Mouse (Mus musculus) 3T3-L1 (cell line): ENCODE measurements at regions not wholly inside any gene's neighbourhood (a gene's known extent, or its start where the extent isn't known, plus 50 kb on each side); places are given as distances from the start of the nearest gene placed in this dataset.
"Not testable (repeated sequence)": the region's sequence is repeated elsewhere in the genome, so short reads cannot be mapped to it uniquely, and the experiment has no call there.

Source experiments
- DNase-seq: peaks from one replicate; pipeline ENCODE4 v3.0.0-alpha.2; 2015; ENCODE audit warnings: low read depth, low spot score

DNA sequence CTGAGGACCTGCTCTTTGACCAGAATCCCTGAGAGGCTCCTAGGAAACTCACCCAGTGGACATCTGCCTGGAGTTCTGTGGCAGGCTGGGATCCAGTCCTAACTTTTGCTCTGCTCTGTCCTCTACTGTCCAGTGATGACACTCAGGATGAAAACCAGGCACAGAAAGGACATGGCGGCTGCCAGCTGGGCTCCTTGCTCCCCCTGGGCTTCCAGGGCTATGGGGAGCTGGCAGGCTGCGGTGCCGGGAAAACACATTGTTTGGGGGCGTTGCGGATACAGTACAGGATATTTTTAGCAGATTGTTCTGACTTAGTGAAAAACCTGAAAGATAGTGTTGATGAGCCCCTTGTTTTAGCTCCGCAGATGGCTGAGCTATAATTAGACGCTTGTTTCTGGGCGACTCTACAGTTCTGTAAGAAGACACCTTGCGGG is 94.2 kb upstream of the Klf13 start:
- no peak for DNase-seq

GRCm38 (mm10) chr7:64030650-64031049 is 91.9 kb upstream of the Klf13 start:
- no peak for DNase-seq

DNA sequence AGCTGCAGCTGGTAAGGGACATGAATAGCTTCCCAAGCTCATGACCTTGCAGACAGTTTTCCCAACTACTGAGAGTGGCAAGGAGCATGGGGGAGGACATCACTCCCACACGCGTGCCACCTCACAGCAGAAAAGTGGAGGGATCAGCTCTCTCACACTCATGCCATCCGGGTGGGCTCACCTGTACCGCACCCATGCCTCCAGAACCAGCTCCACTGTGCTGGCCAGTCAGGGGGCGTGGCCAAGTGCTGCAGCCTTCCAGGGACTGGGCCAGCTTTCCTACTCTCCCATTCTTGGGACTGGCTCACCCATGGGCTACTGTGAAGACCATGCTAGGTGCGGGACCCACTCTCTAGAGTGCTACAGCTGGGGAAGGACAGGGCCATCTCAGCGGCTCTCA is 88.4 kb upstream of the Klf13 start:
- no peak for DNase-seq

GRCm38 (mm10) chr7:64025155-64025554 is 86.4 kb upstream of the Klf13 start:
- no peak for DNase-seq

GRCm38 (mm10) chr7:64024253-64024652 is 85.5 kb upstream of the Klf13 start:
- no peak for DNase-seq

- DNase-seq: no peak
Observed at GRCm38 (mm10) chr7:64022711-64023468, 84.2 kb upstream of the Klf13 start.

DNA sequence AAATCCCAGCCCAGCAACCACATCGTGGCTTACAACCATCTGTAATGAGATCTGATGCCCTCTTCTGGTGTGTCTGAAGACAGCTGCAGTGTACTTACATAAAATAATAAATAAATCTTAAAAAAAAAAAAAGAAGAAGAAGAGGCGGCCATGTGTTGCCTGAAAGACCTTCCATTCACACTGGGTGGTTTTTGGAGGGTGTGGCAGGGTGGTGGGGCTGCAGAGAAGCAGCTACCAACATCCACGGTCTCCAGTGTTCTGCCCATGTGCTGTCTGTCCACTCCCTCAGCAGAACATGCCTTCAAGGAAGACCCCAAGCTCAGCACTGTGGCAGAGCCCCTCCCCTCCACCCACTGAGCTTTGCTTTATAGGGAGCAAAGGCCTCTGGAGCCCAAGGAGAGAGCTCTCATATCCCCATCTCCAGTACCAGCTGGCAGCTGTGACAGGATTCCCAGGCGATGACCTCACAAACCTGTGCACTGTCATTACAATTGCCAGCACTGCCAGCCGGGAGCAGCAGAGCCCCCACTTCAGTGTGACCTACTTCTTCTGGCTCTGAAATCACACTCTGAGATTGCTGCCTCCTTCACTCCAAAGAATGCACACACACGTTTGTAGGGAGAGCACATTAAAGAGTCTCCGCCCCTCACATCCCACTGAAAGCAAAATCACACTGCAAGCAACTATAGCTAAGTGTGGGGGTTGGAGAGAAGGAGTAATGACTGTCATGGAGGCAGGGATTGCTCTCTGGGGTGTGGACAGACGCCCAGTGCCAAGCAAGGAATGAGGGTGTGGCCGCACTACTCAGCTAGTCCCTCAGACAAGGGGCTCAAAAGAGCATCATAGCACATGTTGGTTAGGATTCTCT is 82.8 kb upstream of the Klf13 start:
- peak; percentile 12 for DNase-seq

- DNase-seq: no peak
Observed at GRCm38 (mm10) chr7:64018107-64018506, 79.4 kb upstream of the Klf13 start.

DNA sequence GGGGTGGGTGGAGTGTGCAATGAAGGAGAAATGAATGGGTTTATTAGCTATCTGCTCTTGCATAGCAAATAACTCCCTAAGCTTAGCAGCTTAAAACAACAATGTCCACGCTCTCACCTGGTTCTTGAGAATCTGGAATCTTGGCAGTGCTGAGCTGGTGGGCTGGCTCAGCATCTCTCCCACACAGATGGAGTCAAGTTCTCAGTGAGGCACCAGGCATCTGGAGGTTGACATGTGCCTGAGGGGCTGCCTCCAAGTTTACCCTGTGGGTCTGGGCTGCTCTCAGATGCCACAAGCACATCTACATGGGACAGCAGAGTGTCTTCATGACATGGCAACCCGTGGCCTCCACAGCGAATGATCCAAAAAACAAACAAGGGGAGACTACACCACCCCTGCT is 78.2 kb upstream of the Klf13 start:
- no peak for DNase-seq

- not testable (repeated sequence) for DNase-seq
Observed at GRCm38 (mm10) chr7:64015136-64015535, 76.4 kb upstream of the Klf13 start.

DNA sequence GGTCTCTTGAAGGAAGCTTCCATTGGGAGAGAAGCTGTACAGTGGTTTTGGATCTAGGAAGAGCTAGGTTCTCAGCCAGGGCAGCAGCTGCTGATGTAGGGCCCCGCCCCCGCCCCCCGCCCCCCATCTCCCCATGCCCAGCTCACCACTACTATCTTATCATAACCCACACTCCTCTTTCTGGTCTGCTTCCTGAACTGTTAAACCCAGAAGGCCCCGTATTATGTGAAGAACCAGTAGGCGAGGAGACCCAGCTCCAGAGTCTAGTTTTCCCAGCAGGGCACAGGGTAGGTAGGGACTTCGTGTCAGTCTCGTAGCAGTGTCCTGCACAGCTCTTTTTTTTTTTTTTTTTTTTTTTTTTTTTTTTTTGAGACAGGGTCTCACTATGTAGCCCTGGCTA is 75.5 kb upstream of the Klf13 start:
- DNase-seq: no peak

GRCm38 (mm10) chr7:64013023-64013547 is 74.4 kb upstream of the Klf13 start:
- DNase-seq: no peak

DNA sequence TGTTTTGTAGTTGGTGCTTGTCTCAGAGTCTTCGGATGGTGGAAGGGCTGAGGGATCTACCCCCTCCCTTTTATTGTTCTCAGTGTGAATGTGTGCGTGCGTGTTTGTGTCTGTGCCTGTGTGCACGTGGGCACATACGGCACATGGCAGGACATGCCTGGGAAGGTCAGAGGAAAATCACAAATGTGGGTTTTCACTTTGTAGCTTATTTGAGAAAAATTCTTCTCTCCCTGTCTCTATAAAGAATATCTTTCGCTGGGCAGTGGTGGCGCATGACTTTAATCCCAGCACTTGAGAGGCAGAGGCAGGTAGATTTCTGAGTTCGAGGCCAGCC is 73.5 kb upstream of the Klf13 start:
- no peak for DNase-seq

- DNase-seq: peak; percentile 24
Observed at GRCm38 (mm10) chr7:64011563-64012267, 73.0 kb upstream of the Klf13 start.

DNA sequence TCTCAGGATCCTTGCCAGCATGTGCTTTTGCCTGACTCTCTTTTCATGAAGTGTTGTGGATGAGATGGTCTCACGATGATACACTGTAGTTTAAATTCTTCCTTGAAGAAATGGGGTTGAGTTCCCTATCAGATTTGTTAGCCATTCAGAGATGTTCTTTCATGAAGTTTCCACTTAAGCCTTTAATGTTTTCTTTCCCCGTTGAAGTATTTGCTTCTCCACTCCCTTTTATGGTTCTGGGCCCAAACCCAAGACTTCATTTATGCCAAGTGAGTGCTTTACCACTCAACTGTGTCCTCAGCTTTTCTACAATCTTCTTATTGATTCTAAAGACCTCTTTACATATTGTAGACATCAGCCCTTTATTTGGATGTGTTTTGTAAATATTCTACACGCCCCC is 71.9 kb upstream of the Klf13 start:
- DNase-seq: no peak

- DNase-seq: no peak
Observed at GRCm38 (mm10) chr7:64007766-64008165, 69.1 kb upstream of the Klf13 start.

- DNase-seq: no peak
Observed at GRCm38 (mm10) chr7:64006935-64007334, 68.2 kb upstream of the Klf13 start.

DNA sequence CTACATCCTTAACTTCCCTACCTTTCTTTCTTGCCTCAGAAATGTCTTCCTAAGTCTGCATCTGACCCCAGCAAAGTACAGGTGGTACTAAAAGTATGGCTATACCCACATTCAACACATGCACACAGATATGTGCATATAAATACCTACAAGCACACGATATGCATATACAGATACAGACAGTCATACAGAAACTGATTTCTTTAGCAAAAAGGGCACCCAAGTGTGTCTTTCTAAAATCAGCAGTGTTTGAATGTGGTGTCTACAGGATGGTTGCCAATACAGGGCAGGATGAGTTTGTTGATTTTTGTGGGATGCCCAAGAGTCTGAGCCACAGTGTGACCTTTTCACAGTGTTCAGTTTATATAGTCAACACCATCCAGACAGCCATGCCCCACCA is 67.0 kb upstream of the Klf13 start:
- no peak for DNase-seq

DNA sequence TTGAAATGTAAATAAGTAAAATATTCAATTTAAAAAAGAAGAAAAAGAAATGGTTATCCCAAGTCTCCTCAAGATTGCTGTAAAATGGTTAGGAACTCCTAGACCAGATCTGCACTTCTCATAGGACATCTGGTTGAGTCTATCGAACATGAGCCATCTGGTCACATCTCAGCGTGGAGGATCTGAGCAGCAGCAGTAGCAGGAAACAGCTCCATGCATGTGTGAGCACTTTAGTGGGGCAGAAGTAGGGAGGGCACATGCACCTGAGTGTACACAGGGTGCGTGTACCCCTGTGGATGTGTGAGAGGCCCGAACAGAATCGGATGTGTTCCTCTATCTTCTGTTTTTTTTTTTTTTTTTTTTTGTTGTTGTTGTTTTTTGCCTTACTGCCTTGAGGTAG is 65.2 kb upstream of the Klf13 start:
- no peak for DNase-seq

DNA sequence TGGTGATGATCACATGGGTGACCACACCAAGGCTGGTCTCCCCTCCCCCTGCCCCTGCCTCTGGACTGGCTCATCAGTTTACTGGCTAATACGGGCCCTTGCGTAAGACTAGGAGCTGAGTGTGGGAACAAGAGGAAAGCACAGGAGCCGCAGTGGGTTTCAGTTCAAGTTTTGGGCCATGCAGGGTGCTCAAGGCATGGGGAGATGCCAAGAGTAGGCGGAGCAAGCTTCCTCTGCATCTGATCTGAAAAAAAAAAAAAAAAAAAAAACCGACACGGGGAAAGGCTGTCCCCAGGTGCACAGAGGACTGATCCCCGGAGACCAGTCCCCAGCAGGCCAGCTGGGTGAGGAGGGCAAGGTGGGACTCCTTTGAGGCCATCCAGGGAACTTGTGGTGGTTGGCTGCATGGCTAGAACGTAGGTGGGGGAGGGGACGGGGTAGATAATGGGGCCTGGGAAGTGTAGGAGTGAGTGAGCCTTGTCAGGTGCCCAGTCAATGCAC is 62.9 kb upstream of the Klf13 start:
- DNase-seq: no peak

- DNase-seq: no peak
Observed at GRCm38 (mm10) chr7:63998995-63999960, 60.6 kb upstream of the Klf13 start.
